In the genomic region with DNA sequence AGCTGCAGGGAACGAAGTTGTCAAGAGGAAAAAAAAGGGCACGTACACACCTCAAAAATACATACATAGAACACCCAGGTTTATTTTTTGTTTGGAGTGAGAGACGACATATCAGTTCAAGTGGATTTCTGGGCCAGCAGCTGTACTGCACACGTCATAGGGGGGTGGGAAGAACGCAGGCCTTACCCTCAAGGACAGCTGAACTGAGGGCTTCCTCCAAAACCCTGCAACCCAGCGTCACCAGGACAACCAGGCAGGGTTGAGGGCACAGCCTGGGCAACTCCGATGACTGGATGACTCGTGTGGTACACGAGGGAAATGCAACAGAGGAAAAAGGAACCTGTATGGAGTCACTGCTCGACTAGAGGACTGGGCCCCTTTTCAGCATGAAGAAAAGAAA, we compare ENCODE assay signal across 8 mouse cellular contexts. TPM values are rescaled to one million over a fixed set of nuclear protein-coding genes. Genes with fewer than 3 reads are reported as not detected.
A peak's percentile ranks its signal among the peaks of the same experiment; 100 is the strongest.
DNase-seq lines count a peak whose midpoint lies in the region; ATAC-seq lines count a peak whose summit lies in the region.

No protein-coding gene starts in this region.

- ATAC-seq in neural tube, embryonic 13.5 days (ENCODE audit: low read depth) = no peak
- ATAC-seq in forebrain, embryonic 12.5 days (ENCODE audit: low FRiP score) = peak; percentile 22; the same call in 1 of the 2 replicates
- ATAC-seq in intestine, embryonic 16.5 days = peak; percentile 38; the same call in 1 of the 2 replicates

- H3K4me3 ChIP-seq in neural tube, embryonic 13.5 days = no peak overlapping the region
- no peak overlapping the region for H3K4me3 ChIP-seq in forebrain, embryonic 12.5 days (replicated peaks)
- no peak overlapping the region for H3K4me3 ChIP-seq in intestine, embryonic 16.5 days (ENCODE audit: low read length)

- H3K27ac ChIP-seq in neural tube, embryonic 13.5 days (replicated peaks) = 0 out of 2 replicates have a peak overlapping the region, but pooled peaks have one; percentile 23
- H3K27ac ChIP-seq in forebrain, embryonic 12.5 days = peak overlapping the region; percentile 48; the same call in 1 of the 2 replicates
- no peak overlapping the region for H3K27ac ChIP-seq in intestine, embryonic 16.5 days (ENCODE audit: low read length)

- 19% methylated on average over 9 of the region's 10 CpGs for WGBS in neural tube, embryonic 13.5 days
- WGBS in forebrain, embryonic 12.5 days = 23% methylated on average over 9 of the region's 10 CpGs
- 26% methylated on average over 10 of the region's 10 CpGs for WGBS in intestine, embryonic 16.5 days

- H3K4me2 ChIP-seq in neural tube, embryonic 13.5 days = no peak overlapping the region
- no peak overlapping the region for H3K4me2 ChIP-seq in forebrain, embryonic 12.5 days
- no peak overlapping the region for H3K4me2 ChIP-seq in intestine, embryonic 16.5 days (ENCODE audit: low read depth, low read length)

- H3K4me1 ChIP-seq in neural tube, embryonic 13.5 days (replicated peaks) = peaks cover 94% of the 10 kb centered on the region
- peaks cover 93% of the 10 kb centered on the region for H3K4me1 ChIP-seq in forebrain, embryonic 12.5 days
- H3K4me1 ChIP-seq in intestine, embryonic 16.5 days (ENCODE audit: control insufficient read depth, insufficient read depth, low read length) = peaks cover 57% of the 10 kb centered on the region

- H3K36me3 ChIP-seq in neural tube, embryonic 13.5 days = peaks cover 13% of the 10 kb centered on the region
- H3K36me3 ChIP-seq in forebrain, embryonic 12.5 days (replicated peaks) = peaks cover 39% of the 10 kb centered on the region
- H3K36me3 ChIP-seq in intestine, embryonic 16.5 days (ENCODE audit: control insufficient read depth, insufficient read depth, low read length) = no peaks in the 10 kb centered on the region

- H3K27me3 ChIP-seq in neural tube, embryonic 13.5 days = no peaks in the 10 kb centered on the region
- H3K27me3 ChIP-seq in forebrain, embryonic 12.5 days = no peaks in the 10 kb centered on the region
- H3K27me3 ChIP-seq in intestine, embryonic 16.5 days (replicated peaks; ENCODE audit: control insufficient read depth, insufficient read depth, low read length) = no peaks in the 10 kb centered on the region

- H3K9ac ChIP-seq in neural tube, embryonic 13.5 days = no peak overlapping the region
- H3K9ac ChIP-seq in forebrain, embryonic 12.5 days = no peak overlapping the region
- H3K9ac ChIP-seq in intestine, embryonic 16.5 days (ENCODE audit: low read depth, low read length) = no peak overlapping the region

- intact Hi-C loops in left cerebral cortex, postnatal 4 days (cut with DNase I) = no loop called here

- H3K9me3 ChIP-seq in neural tube, embryonic 13.5 days = no peaks in the 10 kb centered on the region
- no peaks in the 10 kb centered on the region for H3K9me3 ChIP-seq in forebrain, embryonic 12.5 days
- H3K9me3 ChIP-seq in intestine, embryonic 16.5 days (ENCODE audit: control insufficient read depth, low read length) = no peaks in the 10 kb centered on the region

- no peak for DNase-seq in neural tube, embryonic 10.5 days (ENCODE audit: extremely low spot score, low spot score)
- peak; percentile 36 to 38 for DNase-seq in thymus, postnatal 10 days (ENCODE audit: low spot score in 2 of 2)
- DNase-seq in layer of hippocampus, postnatal 36 days = no peak
- no peak for DNase-seq in left cerebral cortex, postnatal 4 days
- no peak for DNase-seq in kidney, postnatal 25 days

RNA-seq across cellular contexts. Expression of gene Msi2, which starts 25.9 kb away (rescaled TPM):
- 20.9 and 21.7 TPM in 2 replicates for polyA plus RNA-seq in neural tube, embryonic 13.5 days (2015; fragmentation: Nextera tagmentation; extraction: Ambion mirVana)
- 34.9 and 35.8 TPM in 2 replicates for polyA plus RNA-seq in forebrain, embryonic 12.5 days (2016; fragmentation: Nextera tagmentation; extraction: Ambion mirVana)
- polyA plus RNA-seq in intestine, embryonic 16.5 days (2015; fragmentation: Nextera tagmentation; extraction: Ambion mirVana) = 8.7 and 10.0 TPM in 2 replicates
- total RNA-seq in layer of hippocampus, postnatal 36 days (2021) = 100 to 1,000 TPM; 105 to 113 TPM
- 10 to 100 TPM; 75.8 to 90.1 TPM for total RNA-seq in left cerebral cortex, postnatal 4 days (2021)

Comparison
In these comparisons a context has a peak if more than half of its experiments do, and no peak if none do; other contexts are left out.
1. DNase-seq: peak in thymus, postnatal 10 days (2 of 2); none in neural tube, embryonic 10.5 days (single experiment), layer of hippocampus, postnatal 36 days (0 of 2), left cerebral cortex, postnatal 4 days (single experiment) and kidney, postnatal 25 days (0 of 2).